26 mouse cellular contexts compared by ENCODE assay signal in genomic region chr4:57515356-57515755, GRCm38 (mm10). TPM values are rescaled to one million over a fixed set of nuclear protein-coding genes. Genes with fewer than 3 reads are reported as not detected.
DNase-seq lines count a peak whose midpoint lies in the region; ATAC-seq and TF ChIP-seq lines count a peak whose summit lies in the region.
"Had no signal": no experiment of that assay in that cellular context is flagged by ENCODE, and none has a peak within 500 bp of the region (broad histone marks: within the 10 kb centered on the region; RNA-seq: fewer than 3 reads in every experiment).

No protein-coding gene starts in this region.

- H3K27ac ChIP-seq in kidney, postnatal 0 days = no peak overlapping the region
- peak overlapping the region; percentile 45; the same call in 1 of the 2 replicates for H3K27ac ChIP-seq in embryonic facial prominence, embryonic 10.5 days (replicated peaks)
- H3K27ac ChIP-seq: embryonic facial prominence, embryonic 13.5 days; forebrain, embryonic 12.5 days; heart, embryonic 15.5 days; hindbrain, embryonic 12.5 days; hindbrain, embryonic 15.5 days had no signal

- no peak overlapping the region for H3K4me2 ChIP-seq in kidney, postnatal 0 days (ENCODE audit: low read length)
- H3K4me2 ChIP-seq: embryonic facial prominence, embryonic 13.5 days; forebrain, embryonic 12.5 days; heart, embryonic 11.5 days; heart, embryonic 15.5 days; hindbrain, embryonic 12.5 days; hindbrain, embryonic 15.5 days had no signal

- TF ChIP-seq CTCF in kidney, postnatal 0 days (IDR thresholded peaks at IDR 0.05; ENCODE audit: low read depth) = no peak

- H3K9ac ChIP-seq in kidney, postnatal 0 days (ENCODE audit: low read depth, low read length) = no peak overlapping the region
- H3K9ac ChIP-seq: embryonic facial prominence, embryonic 13.5 days; forebrain, embryonic 12.5 days; heart, embryonic 15.5 days; hindbrain, embryonic 12.5 days; hindbrain, embryonic 15.5 days had no signal

- no peak overlapping the region for H3K4me3 ChIP-seq in kidney, postnatal 0 days (replicated peaks; ENCODE audit: low read depth, low read length)
- no peak overlapping the region for H3K4me3 ChIP-seq in embryonic facial prominence, embryonic 10.5 days
- H3K4me3 ChIP-seq: embryonic facial prominence, embryonic 13.5 days; erythroblast, embryonic 14.5 days; forebrain, embryonic 12.5 days; heart, embryonic 15.5 days; hindbrain, embryonic 12.5 days; hindbrain, embryonic 15.5 days had no signal

- peak; percentile 86 for DNase-seq in heart, adult 11 months
- no peak for DNase-seq in heart, postnatal 10 days
- DNase-seq in kidney, postnatal 0 days (ENCODE audit: low spot score) = peak; percentile 71
- no peak for DNase-seq in kidney, postnatal 4 days
- DNase-seq in lung, postnatal 36 days = peak; percentile 22
- DNase-seq in lung, postnatal 14 days = no peak
- no peak for DNase-seq in embryonic facial prominence, embryonic 10.5 days (ENCODE audit: low spot score)
- DNase-seq in retina, postnatal 1 day = no peak
- DNase-seq: adrenal gland, postnatal 10 days; adrenal gland, postnatal 36 days; cerebellum, adult 18-20 months; cerebellum, adult 9-10 months; cerebellum, postnatal 14 days; gastrocnemius, postnatal 10 days; gastrocnemius, postnatal 36 days; heart, postnatal 14 days had no signal

- ATAC-seq in kidney, postnatal 0 days (replicated peaks; ENCODE audit: low FRiP score, low read depth) = no peak
- ATAC-seq: activated CD4-positive, CD25-positive, alpha-beta regulatory T cell, adult 4 months; forebrain, embryonic 16.5 days had no signal

- no peaks in the 10 kb centered on the region for H3K27me3 ChIP-seq in kidney, postnatal 0 days (ENCODE audit: insufficient read depth, low read length)
- no peaks in the 10 kb centered on the region for H3K27me3 ChIP-seq in embryonic facial prominence, embryonic 10.5 days (replicated peaks; ENCODE audit: low read depth, poor library complexity, severe bottlenecking)
- H3K27me3 ChIP-seq: embryonic facial prominence, embryonic 13.5 days; forebrain, embryonic 12.5 days; heart, embryonic 15.5 days; hindbrain, embryonic 12.5 days; hindbrain, embryonic 15.5 days had no signal

- no peaks in the 10 kb centered on the region for H3K4me1 ChIP-seq in kidney, postnatal 0 days (replicated peaks; ENCODE audit: insufficient read depth, low read length)
- H3K4me1 ChIP-seq in embryonic facial prominence, embryonic 10.5 days = peaks cover 6% of the 10 kb centered on the region; the same call in 1 of the 2 replicates
- H3K4me1 ChIP-seq: embryonic facial prominence, embryonic 13.5 days; forebrain, embryonic 12.5 days; hindbrain, embryonic 12.5 days; hindbrain, embryonic 15.5 days had no signal

- WGBS in kidney, postnatal 0 days = 55% methylated on average over 2 of the region's 2 CpGs
- 74% methylated on average over 2 of the region's 2 CpGs for WGBS in embryonic facial prominence, embryonic 10.5 days

- no peaks in the 10 kb centered on the region for H3K36me3 ChIP-seq in kidney, postnatal 0 days (ENCODE audit: insufficient read depth, low read length)
- no peaks in the 10 kb centered on the region for H3K36me3 ChIP-seq in embryonic facial prominence, embryonic 10.5 days (replicated peaks)
- H3K36me3 ChIP-seq: embryonic facial prominence, embryonic 13.5 days; forebrain, embryonic 12.5 days; heart, embryonic 15.5 days; hindbrain, embryonic 12.5 days; hindbrain, embryonic 15.5 days had no signal

- intact Hi-C loops in heart, postnatal 10 days (cut with DNase I) = no loop called here

- H3K9me3 ChIP-seq in kidney, postnatal 0 days (replicated peaks; ENCODE audit: low read length) = no peaks in the 10 kb centered on the region
- H3K9me3 ChIP-seq in embryonic facial prominence, embryonic 10.5 days = no peaks in the 10 kb centered on the region
- H3K9me3 ChIP-seq: embryonic facial prominence, embryonic 13.5 days; forebrain, embryonic 12.5 days; heart, embryonic 15.5 days; hindbrain, embryonic 12.5 days; hindbrain, embryonic 15.5 days had no signal

RNA-seq across cellular contexts. Expression of gene Pakap, which starts 52.6 kb away (rescaled TPM):
- total RNA-seq in heart, postnatal 10 days (2021) = 10 to 100 TPM; 60.6 to 62.1 TPM
- 11.5 and 14.6 TPM in 2 replicates for polyA plus RNA-seq in kidney, postnatal 0 days (2015; fragmentation: Nextera tagmentation; extraction: Ambion mirVana)
- 25.3 and 25.8 TPM in 2 replicates for polyA plus RNA-seq in embryonic facial prominence, embryonic 10.5 days (2016; fragmentation: Nextera tagmentation; extraction: Ambion mirVana)
- total RNA-seq: hematopoietic stem cell, adult 5-6 weeks had no signal
- polyA plus RNA-seq: erythroblast, embryonic 14.5 days had no signal

Comparison
In these comparisons a context has a peak if more than half of its experiments do, and no peak if none do; other contexts are left out.
1. DNase-seq: peak in heart, adult 11 months (single experiment), kidney, postnatal 0 days (single experiment) and lung, postnatal 36 days (single experiment); none in heart, postnatal 10 days (0 of 2), kidney, postnatal 4 days (0 of 2), lung, postnatal 14 days (single experiment), embryonic facial prominence, embryonic 10.5 days (single experiment) and retina, postnatal 1 day (single experiment).